ENCODE assay signal across 29 mouse cellular contexts in genomic region chr9:96078752-96079315, GRCm38 (mm10). TPM values are rescaled to one million over a fixed set of nuclear protein-coding genes. Genes with fewer than 3 reads are reported as not detected.
A peak's percentile ranks its signal among the peaks of the same experiment; 100 is the strongest.
DNase-seq lines count a peak whose midpoint lies in the region; ATAC-seq and TF ChIP-seq lines count a peak whose summit lies in the region.
"Had no signal": no experiment of that assay in that cellular context is flagged by ENCODE, and none has a peak within 500 bp of the region (broad histone marks: within the 10 kb centered on the region; RNA-seq: fewer than 3 reads in every experiment).

No protein-coding gene starts in this region.

- no peak for TF ChIP-seq EP300 in lung, postnatal 0 days (IDR thresholded peaks at IDR 0.05)

- H3K27ac ChIP-seq in lung, postnatal 0 days (ENCODE audit: low read length): no peak overlapping the region
- H3K27ac ChIP-seq in stomach, embryonic 15.5 days: no peak overlapping the region
- H3K27ac ChIP-seq: embryonic facial prominence, embryonic 12.5 days; forebrain, embryonic 10.5 days; forebrain, embryonic 15.5 days; liver, embryonic 12.5 days; neural tube, embryonic 12.5 days had no signal

- no peaks in the 10 kb centered on the region for H3K4me1 ChIP-seq in lung, postnatal 0 days (ENCODE audit: insufficient read depth, low read depth, low read length)
- H3K4me1 ChIP-seq in stomach, embryonic 15.5 days: no peaks in the 10 kb centered on the region
- H3K4me1 ChIP-seq: embryonic facial prominence, embryonic 12.5 days; forebrain, embryonic 10.5 days; forebrain, embryonic 15.5 days; liver, embryonic 12.5 days; neural tube, embryonic 12.5 days had no signal

- intact Hi-C loops in gastrocnemius, postnatal 36 days (cut with DNase I): no loop called here
- intact Hi-C loops in gastrocnemius, postnatal 14 days (cut with DNase I; ENCODE audit: low total_unique reads): no loop called here

- ATAC-seq in lung, postnatal 0 days: peak; percentile 19; the same call in 1 of the 2 replicates
- ATAC-seq in stomach, embryonic 15.5 days (ENCODE audit: insufficient read depth, low FRiP score, low read depth): peak; percentile 60; the same call in 1 of the 2 replicates
- ATAC-seq in activated CD4-positive, CD25-positive, alpha-beta regulatory T cell, adult 4 months: no peak
- ATAC-seq: CD4-positive, CD25-positive, alpha-beta regulatory T cell, adult 4 months; forebrain, embryonic 15.5 days; hindbrain, embryonic 16.5 days; liver, embryonic 12.5 days; liver, postnatal 0 days; midbrain, embryonic 16.5 days had no signal

- TF ChIP-seq CTCF in lung, postnatal 0 days (IDR thresholded peaks at IDR 0.05): no peak

- H3K4me2 ChIP-seq in lung, postnatal 0 days (replicated peaks; ENCODE audit: low read depth, low read length): no peak overlapping the region
- no peak overlapping the region for H3K4me2 ChIP-seq in stomach, embryonic 15.5 days
- H3K4me2 ChIP-seq: embryonic facial prominence, embryonic 12.5 days; forebrain, embryonic 15.5 days; liver, embryonic 12.5 days; midbrain, embryonic 11.5 days; neural tube, embryonic 12.5 days had no signal

- H3K9ac ChIP-seq in lung, postnatal 0 days (replicated peaks; ENCODE audit: low read depth): no peak overlapping the region
- H3K9ac ChIP-seq in stomach, embryonic 15.5 days: no peak overlapping the region
- H3K9ac ChIP-seq: embryonic facial prominence, embryonic 12.5 days; forebrain, embryonic 15.5 days; liver, embryonic 12.5 days; liver, postnatal 0 days; neural tube, embryonic 12.5 days had no signal

- DNase-seq in gastrocnemius, adult 18-20 months (ENCODE audit: low spot score): peak; percentile 6
- DNase-seq in gastrocnemius, postnatal 36 days: no peak
- DNase-seq in lung, postnatal 0 days (ENCODE audit: low spot score): peak; percentile 6
- no peak for DNase-seq in lung, postnatal 10 days
- DNase-seq in gastrocnemius, postnatal 14 days: peak; percentile 54
- DNase-seq in thymus, postnatal 10 days (ENCODE audit: low spot score in 2 of 2): no peak
- DNase-seq: adrenal gland, adult 8-10 months; cerebellum, adult 2 months; cerebellum, postnatal 14 days; heart, postnatal 14 days; kidney, adult 18-20 months; kidney, postnatal 4 days; layer of hippocampus, postnatal 36 days; left cerebral cortex, postnatal 4 days; liver, postnatal 0 days; right cerebral cortex, postnatal 4 days; thymus, adult 2 months; thymus, postnatal 4 days had no signal

- H3K4me3 ChIP-seq in lung, postnatal 0 days (ENCODE audit: low read depth, low read length): no peak overlapping the region
- no peak overlapping the region for H3K4me3 ChIP-seq in stomach, embryonic 15.5 days (replicated peaks)
- H3K4me3 ChIP-seq: embryonic facial prominence, embryonic 12.5 days; forebrain, embryonic 10.5 days; forebrain, embryonic 15.5 days; liver, embryonic 12.5 days; neural tube, embryonic 12.5 days had no signal

- 60% methylated on average over 13 of the region's 13 CpGs for WGBS in lung, postnatal 0 days
- WGBS in stomach, embryonic 15.5 days: 68% methylated on average over 13 of the region's 13 CpGs

- H3K27me3 ChIP-seq in lung, postnatal 0 days (replicated peaks; ENCODE audit: insufficient read depth, low read length): no peaks in the 10 kb centered on the region
- no peaks in the 10 kb centered on the region for H3K27me3 ChIP-seq in stomach, embryonic 15.5 days (replicated peaks)
- H3K27me3 ChIP-seq: embryonic facial prominence, embryonic 12.5 days; forebrain, embryonic 15.5 days; neural tube, embryonic 12.5 days had no signal

- no peaks in the 10 kb centered on the region for H3K36me3 ChIP-seq in lung, postnatal 0 days (ENCODE audit: insufficient read depth, low read length)
- no peaks in the 10 kb centered on the region for H3K36me3 ChIP-seq in stomach, embryonic 15.5 days
- H3K36me3 ChIP-seq: embryonic facial prominence, embryonic 12.5 days; forebrain, embryonic 10.5 days; forebrain, embryonic 15.5 days; liver, embryonic 12.5 days; neural tube, embryonic 12.5 days had no signal

- no peaks in the 10 kb centered on the region for H3K9me3 ChIP-seq in lung, postnatal 0 days (ENCODE audit: low read length)
- no peaks in the 10 kb centered on the region for H3K9me3 ChIP-seq in stomach, embryonic 15.5 days
- H3K9me3 ChIP-seq: embryonic facial prominence, embryonic 12.5 days; forebrain, embryonic 15.5 days; liver, embryonic 12.5 days; neural tube, embryonic 12.5 days had no signal

RNA-seq across cellular contexts. Expression of gene Gk5, which starts 40.3 kb away (rescaled TPM):
- total RNA-seq in gastrocnemius, adult 18-20 months (2021): 1 to 10 TPM; 1.0 to 1.3 TPM
- 1 to 10 TPM; 1.5 to 1.7 TPM for total RNA-seq in gastrocnemius, postnatal 36 days (2021)
- polyA plus RNA-seq in lung, postnatal 0 days (2015; fragmentation: Nextera tagmentation; extraction: Ambion mirVana): 2.5 and 2.7 TPM in 2 replicates
- 1 to 10 TPM; 2.7 to 3.3 TPM for total RNA-seq in gastrocnemius, postnatal 14 days (2021)
- polyA plus RNA-seq in stomach, embryonic 15.5 days (2015; fragmentation: Nextera tagmentation; extraction: Ambion mirVana): 8.5 and 9.6 TPM in 2 replicates
- under 1 TPM; 0.55 to 0.69 TPM for polyA plus RNA-seq in activated CD4-positive, CD25-positive, alpha-beta regulatory T cell, adult 4 months (2017; shearing (Covaris generic))

Comparison
In these comparisons a context has a peak if more than half of its experiments do, and no peak if none do; other contexts are left out.
1. DNase-seq: peak in gastrocnemius, adult 18-20 months (single experiment), lung, postnatal 0 days (single experiment) and gastrocnemius, postnatal 14 days (single experiment); none in gastrocnemius, postnatal 36 days (0 of 2), lung, postnatal 10 days (single experiment) and thymus, postnatal 10 days (0 of 2).